Mouse (Mus musculus) cerebellum, adult 11-12 months (tissue): Measurements from ENCODE around the gene Trim65.
A peak's percentile ranks its signal among the peaks of the same experiment; 100 is the strongest.
"Not testable (repeated sequence)": the region's sequence is repeated elsewhere in the genome, so short reads cannot be mapped to it uniquely, and the experiment has no call there.

ENCODE experiments used
- DNase-seq: peaks from one replicate; pipeline ENCODE4 v3.0.0; 2022

Gene Trim65

DNA sequence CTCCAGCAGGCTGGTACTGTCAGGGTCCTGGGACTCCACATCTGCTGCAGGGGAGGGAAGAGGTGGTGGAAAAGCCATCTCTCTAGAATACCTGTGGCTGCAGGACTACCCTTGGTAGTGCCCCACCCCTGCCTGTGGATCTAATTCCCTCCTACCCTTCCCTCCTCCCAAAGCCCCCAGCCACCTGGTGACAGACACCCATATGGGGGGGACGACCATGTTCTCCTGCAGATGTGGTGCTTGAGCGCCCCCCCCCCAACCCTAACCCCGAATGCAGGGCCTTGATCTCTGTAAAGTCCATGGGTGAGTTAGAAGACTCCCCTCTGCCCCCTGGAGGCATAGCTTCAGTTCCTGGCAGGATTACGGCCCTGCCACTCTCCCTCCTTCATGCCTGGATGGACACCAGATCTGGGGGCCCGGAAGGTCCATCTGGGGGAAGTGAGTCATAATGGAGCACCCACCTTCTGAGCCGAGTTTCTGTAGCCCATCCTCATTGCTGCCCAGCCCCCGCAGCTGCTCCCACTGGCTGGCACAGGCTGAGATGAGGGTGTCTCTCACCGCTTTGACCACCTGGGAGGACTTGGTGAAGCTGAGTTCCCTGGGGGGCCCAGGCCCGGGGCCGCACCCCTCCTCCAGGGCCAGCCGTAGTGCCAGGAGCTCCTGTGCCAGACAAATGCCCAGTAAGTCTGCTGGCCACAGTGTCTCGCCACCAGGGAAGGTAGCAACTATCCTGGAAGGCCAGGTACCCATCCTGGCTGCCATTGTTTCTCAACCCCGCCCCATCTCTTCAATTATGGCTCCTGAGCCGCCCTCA, 23.8 kb downstream of the Trim65 start:
- DNase-seq, result no peak

DNA sequence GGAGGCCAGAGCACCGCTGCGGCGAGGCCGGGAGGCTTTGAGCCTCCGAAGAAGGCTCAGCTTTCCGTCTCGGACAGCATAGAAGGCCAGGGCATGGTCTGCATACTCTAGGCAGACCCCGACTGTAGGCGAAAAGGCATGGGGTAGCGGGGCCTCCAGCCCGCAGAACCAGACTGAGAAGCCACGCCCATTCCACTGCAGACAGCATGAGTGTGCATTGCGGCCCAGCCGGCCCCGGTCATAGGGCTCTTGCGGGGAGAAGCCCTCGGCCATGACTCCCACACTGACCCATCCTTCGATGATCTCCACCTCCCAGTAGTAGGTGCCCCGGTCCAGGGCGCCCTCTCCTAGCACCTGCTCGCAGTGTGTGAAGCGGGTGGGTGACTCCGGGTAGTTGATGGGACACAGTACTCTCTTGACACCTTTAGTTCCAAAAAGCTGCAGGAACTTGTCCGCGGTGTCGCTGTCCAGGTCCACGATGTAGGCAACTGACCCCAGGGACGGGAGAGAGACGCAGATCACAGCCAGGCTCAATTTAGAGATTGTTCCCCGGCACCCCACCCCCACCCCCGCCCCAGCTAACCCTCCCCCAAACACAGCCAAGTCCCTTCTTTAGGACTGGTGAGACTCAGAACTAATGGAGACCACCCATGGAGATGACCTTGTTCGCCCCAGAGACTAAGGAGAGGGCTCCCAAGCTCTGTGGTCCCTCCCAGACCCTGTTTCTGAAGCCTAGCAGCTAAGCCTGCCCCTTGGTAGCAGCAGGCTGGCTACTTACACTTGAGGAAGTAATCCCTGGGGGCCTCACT, 24.6 kb downstream of the Trim65 start:
- DNase-seq, result no peak

DNA sequence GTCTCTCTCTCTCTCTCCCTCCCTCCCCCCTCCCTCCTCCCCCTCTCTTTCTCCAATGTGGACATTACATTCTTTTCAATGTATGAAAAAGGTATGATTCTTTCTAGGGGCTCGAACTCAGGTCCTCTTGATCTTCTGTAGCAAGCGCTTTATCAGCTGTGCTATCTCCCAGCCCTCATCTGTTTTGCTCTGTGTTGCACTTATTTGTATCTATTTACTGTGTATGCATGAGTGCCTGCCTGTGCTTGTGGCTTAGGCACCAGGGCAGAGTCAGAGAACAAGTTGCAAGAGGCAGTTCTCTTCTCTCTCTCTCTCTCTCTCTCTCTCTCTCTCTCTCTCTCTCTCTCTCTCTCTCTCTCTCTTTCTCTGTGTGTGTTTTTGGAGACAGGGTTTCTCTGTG, 25.9 kb downstream of the Trim65 start:
- no peak for DNase-seq

DNA sequence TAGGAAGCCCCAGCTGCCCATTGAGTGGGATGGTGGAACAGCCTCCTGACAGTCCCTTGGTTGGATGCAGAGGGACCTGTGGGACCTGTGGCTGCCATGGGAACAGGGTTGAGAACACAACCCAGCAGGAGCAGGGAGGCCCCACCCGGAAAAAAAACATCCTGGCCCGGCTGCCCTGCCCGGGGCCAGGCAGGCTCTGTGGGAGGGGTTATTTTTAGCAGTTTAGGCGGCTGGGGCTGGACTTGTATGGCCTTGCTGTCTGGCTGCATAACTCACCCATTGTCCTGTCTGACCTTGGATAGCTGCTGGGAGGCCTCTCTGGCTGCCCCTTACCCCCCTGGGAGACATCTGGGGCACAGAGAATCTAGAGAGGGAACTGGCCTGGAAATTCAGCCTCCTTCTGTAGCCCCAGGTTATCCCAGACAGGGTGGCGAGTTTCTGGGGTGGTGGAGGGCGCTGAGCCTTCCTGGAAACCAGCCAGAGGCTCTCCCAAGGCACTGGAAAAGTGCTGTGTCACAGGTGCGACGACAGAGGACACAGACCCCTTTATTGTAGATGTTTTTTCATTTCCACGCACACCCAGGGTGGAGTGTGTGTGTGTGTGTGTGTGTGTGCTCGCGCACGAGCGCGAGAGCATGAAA, 26.8 kb downstream of the Trim65 start:
- DNase-seq, result no peak

DNA sequence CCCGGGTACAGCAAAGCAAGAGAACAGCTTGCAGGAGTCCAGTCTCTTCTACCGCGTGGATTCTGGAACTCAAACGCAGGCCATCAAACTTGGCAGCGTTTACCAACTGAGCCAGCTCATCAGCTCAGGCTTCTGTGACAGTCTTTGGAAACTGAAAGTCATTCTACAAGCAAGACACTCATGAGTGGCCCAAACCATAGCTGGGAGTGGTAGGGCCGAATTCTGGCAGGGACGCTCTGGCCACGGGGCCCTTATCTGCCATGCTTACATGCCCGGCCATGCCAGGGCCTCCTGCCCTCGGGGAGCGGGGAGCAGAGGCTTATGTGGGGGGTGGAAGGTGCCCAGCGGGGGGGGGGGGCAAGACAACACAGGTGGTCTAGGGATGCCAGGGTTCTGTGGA, 27.4 kb downstream of the Trim65 start:
- no peak for DNase-seq

DNA sequence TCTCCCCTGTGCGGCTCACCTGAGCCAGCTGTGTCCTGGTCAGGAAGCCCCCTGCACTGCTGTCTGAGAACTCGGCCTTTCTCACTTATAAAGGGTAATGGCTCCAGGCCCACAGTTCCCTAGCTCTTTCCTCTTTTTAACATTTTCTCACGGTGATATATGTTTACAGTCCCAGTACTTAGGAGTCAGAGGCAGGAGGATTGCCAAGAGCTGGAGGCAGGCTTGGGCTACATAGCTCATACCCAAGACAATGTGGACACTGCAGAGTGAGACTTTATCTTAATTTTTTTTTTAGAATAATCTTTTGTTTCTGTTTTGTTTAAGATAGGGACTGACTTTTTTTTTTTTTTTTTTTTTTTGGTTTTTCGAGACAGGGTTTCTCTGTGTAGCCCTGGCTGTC, 28.5 kb downstream of the Trim65 start:
- no peak for DNase-seq

DNA sequence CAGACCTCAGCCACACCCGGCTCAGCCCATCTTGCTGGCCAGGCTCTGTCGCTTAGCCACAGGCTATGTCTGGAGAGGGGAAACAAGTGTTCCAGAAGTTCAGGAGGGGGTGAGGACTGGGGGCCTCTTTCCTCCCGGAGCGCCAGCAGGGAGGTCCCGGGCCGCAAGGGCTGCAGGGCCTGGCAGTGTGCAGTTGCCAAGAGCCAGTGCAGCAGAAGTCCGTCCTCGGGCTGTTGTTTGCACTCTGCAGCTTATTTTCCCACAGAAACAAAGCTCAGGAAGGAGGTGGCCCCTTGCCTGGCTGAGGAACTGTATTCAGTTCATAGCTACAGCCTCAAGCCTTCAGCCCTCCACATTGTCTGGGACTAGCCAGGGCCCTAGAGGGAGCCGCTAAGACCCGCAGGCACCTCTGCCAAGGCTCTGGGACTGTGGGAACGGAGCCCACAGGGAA, 29.0 kb downstream of the Trim65 start:
- no peak for DNase-seq

DNA sequence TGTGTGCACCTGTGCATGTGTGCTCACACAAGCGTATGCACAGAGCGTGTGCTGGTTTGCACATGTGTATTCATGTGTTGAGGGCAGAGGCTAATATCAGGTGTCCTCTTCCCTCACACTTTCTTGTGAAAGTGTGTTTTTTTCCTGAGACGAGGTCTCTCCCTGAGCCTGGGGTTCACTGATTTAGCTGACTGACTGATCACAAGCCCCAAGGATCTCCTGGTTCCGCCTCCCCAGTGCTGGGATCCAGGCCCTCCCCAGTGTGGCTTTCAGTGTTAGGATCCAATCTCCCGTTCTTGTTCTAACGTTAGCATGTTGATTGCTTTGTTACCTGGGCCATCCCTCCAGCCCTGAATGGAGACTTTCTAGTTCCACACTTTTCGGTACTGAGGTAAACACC, 30.1 kb downstream of the Trim65 start:
- DNase-seq, result no peak

DNA sequence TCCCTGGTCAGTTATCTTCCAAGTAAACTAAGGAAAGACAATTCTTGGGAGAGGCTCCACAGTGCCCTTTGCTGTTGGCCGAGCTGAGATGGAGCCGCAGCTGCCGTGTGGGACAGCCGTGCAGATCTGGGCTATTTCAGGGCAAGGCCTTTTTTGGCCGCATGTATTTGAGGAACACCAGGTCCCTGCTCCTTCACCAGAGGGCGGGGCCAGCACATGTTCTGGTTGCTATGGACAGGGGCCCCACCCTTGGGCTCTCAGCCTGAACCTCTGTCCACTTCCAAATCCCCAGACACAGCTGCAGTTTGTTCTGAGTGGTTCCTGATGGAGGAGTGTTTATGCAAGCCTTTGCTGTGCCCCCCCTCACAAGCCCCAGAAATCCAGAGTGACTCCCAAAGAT, 30.5 kb downstream of the Trim65 start:
- DNase-seq, result no peak

DNA sequence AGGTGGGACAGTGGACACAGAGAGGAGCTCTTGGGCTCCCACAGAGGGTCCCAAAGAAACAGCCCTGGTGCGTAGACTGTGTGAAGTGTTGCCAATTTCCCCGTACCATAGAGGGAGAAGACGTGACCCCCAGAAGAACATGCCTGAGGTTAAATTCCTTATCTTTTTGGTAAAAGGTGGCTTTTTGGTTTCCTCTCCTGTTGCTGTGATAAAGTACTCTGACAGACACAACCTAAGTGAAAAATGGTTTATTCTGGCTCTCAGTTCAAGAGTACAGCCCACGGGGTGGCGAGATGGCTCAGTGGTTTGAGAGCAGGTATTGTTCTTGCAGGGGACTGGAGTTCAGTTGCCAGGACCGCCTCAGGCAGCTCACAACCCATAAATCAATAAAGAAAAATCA, 31.5 kb downstream of the Trim65 start:
- no peak for DNase-seq

DNA sequence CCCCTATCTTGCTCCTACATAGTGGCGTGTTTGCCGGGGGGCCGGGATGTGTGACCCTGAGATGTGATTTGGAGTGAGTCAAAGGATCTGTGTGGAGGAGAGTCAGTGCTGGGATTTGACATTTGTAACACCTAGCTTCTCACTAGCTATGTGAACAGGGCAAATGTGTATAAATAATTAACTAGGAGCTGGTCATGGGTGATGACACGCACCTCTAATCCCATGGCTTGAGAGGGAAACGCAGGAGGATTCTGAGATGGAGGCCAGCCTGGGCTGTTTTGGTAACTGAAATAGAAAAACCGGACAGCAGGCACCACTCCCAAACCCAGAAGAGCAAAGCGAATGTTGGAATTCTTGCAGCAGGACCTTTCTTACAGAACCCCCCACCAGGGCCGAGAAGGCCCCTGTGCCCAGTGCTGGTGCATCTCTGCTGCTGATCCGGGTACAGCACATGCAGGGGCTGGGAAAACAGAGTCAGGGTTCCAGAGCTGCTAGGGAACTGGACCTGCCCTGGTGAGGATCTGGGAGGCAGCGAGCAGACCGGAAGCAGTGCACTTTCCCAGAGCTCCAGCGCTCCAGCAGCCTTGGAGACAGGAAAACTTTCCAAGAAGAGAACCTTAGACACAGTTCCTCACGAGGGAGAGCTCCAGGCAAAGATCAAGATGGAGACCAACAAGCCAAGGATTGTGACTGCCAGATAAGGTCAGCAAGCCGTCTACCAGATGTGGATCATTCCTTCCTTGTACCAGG, 32.0 kb downstream of the Trim65 start:
- no peak for DNase-seq

DNA sequence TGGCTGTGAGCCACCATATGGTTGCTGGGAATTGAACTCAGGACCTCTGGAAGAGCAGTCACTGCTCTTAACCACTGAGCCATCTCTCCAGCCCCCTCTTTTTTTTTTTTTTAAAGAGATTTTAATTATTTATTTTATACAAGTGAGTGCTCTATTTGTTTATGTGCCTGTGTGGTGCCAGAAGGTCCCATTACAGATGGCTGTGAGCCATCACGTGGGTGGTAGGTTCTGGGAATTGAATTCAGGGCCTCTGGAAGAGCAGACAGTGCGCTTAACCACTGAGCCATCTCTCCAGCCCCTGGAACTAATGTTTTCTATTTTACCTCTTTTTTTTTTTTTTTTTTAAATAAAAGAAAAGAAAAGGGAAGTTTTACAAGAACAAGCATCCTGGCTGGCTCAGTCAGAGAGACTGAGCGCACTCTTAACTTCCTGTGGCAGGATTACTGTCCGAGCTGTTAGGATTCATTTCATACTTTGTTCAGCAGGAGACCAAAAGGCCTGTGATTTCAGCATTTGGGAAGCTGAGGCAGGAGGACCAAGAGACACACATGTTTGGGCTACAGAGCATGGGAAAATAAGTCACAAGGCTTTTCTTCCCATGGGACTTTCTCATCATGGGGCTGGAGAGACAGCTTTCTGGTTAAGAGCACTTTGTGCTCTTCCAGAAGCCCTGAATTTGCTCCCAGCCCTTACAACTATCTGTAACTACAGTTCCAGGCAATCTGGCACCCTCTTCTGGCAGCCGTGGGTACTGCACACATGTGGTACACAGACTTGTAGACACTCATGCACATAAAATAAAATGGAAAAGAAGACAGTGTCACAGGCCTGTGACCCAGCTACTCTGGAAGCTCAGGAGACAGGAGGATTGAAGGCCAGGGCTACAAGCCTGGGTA, 34.5 kb downstream of the Trim65 start:
- no peak for DNase-seq

DNA sequence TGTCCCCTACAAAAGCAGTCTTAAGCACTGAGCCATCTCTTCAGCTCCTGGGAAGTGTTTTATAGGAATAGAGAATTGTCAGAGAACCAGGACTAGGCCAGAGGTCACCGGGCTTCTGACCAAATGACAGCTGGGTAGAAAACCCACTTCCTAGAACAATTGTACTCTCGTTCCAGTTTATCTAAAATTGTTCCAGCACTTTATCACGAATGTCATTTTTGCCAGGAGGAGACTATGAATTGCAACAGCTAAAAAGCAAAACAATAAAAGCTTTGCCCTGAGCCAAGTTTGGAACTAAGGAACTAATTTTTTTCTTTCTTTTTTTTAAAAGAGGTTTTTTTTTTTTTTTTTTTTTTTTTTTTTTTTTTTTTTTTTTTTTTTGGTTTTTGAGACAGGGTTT, 35.4 kb downstream of the Trim65 start:
- DNase-seq, result no peak

DNA sequence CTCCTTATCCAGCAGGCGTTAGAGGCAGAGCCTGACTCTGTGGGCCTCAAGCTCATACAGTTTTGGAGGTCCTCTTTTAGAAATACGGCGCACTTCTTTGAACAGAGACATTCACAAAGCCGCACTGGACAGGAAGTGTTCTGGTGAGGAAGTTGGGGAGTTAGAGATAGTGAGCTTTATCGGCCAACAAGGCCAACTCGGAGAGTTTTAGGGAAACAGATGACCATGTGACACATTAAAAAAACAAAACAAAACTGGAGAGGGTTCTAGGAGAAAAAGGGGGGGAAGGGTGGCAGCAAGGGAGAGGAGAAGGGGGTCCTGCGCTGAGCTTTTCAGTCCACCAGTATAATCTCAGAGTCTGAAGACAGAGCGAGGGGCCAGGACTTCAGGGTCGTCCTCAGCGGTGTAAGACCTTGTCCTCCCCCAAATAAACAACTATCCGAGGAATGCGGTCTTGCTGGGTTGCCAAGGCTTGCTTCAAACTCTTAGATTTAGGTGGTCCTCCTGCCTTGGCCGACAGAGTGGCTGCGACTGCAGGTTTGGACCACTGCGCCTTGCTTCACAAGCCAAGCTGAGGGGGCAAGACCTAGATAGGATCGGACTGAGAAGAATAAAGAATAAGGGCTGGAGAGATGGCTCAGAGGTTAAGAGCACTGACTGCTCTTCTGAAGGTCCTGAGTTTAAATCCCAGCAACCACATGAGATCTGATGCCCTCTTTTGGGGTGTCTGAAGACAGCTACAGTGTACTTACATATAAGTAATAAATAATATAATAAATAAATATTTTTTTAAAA, 37.0 kb downstream of the Trim65 start:
- DNase-seq, result no peak

DNA sequence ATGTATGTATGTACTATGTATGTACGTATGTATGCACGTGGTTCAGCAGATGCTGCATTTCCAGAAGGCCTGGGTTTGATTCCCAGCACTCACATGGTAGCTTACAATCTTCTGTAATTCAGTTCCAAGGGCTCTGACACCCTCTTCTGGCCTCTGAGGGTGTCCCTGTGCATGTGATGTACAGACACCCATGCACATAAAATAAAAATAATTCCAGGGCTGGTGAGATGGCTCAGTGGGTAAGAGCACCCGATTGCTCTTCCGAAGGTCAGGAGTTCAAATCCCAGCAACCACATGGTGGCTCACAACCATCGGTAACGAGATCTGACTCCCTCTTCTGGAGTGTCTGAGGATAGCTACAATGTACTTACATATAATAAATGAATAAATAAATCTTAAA, 38.0 kb downstream of the Trim65 start:
- DNase-seq, result not testable (repeated sequence)

DNA sequence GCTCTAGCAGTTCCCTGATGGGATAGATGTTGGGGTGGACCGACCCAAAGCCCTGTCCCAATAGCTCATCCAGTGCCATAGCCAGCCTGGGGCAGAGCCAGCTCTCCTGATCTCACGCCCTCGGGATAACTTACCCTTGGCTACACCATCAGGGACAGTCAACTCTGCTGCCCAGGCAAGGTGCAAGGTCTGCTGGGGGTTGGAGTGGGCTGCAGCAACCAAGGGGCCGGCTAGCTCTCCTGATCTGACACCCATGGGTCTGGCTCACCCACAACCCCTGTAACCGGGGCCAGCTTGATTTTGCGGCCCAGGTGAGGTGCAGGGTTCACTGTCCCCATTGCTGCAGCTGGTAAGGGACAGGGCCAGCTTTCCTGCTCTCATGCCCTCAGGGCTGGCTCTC, 39.3 kb downstream of the Trim65 start:
- no peak for DNase-seq

DNA sequence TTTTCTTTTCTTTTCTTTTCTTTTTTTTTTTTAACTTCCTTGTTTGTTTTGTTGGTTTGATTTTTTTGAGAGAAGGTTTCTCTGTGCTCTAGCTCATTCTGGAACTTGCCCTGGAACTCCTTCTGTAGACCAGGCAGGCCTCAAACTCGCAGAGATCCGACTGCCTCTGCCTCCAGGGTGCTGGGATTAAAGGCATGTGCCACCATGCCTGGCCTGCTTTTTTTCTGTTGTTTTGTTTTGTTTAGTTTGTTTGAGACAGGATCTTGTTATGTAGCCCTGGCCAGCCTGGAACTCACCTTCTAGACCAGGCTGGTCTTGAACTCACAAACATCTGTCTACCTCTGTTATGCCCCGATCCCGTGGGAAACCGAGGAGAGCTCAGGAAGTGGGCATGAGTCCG, 41.4 kb downstream of the Trim65 start:
- DNase-seq, result peak; percentile 15

DNA sequence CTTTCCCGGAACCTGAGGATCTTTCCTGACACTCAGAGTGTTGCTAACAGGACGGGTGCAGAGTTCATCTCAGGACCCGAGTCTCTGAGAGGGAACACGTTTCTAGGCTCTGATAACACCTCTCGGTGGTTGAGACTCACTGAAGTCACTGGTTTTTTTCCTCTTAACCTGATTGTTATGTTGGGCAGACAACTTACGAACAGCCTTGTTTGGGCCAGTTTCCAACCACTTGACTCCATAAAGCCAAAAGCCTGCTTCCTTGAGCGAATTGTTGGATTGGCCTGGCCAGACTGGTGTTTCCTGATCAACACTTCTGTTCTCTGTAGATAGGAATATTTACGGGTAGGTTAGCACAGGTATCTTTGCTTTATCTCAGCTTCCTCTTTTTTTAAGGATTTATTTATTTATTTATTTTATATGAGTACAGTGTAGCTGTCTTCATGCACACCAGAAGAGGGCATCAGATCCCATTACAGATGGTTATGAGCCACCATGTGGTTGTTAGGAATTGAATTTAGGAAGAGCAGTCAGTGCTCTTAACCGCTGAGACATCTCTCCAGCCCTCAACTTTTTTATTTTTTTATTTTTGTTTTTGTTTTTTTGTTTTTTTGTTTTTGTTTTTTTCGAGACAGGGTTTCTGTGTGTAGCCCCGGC, 42.1 kb downstream of the Trim65 start:
- DNase-seq, result peak; percentile 38

DNA sequence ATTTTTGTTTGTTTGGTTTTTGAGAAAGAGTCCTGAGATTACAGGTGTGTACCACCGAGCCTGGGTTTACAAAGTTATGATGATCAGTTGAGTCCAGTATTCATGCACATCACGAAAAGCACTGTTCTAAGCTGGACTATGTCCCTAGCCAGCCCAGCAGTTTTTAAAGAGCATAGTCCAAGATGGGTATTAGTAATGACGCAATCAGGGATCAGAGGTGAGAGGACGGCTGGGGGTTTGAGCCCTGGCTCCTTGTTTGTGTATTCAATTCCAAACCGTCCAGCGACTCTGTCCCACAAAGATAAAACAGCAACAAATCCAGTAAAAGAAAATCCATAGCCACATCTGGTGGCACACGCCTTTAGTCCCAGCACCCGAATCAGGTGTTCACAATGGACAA, 42.7 kb downstream of the Trim65 start:
- DNase-seq, result peak; percentile 26
